Mouse (Mus musculus) CD4-positive, CD25-positive, alpha-beta regulatory T cell (primary cell): ENCODE data around the gene Slc35g3. TPM values are rescaled to one million over a fixed set of nuclear protein-coding genes. Genes with fewer than 3 reads are reported as not detected.

Source experiments
- polyA plus RNA-seq: library from polyadenylated mRNA; unstranded; fragments of 100-300 nt; shearing (Covaris generic); gene quantifications from one replicate; pipeline ENCODE4 v1.2.1, GENCODE M21; 2017

Slc35g3 gene
- 0.12 TPM for polyA plus RNA-seq

DNA sequence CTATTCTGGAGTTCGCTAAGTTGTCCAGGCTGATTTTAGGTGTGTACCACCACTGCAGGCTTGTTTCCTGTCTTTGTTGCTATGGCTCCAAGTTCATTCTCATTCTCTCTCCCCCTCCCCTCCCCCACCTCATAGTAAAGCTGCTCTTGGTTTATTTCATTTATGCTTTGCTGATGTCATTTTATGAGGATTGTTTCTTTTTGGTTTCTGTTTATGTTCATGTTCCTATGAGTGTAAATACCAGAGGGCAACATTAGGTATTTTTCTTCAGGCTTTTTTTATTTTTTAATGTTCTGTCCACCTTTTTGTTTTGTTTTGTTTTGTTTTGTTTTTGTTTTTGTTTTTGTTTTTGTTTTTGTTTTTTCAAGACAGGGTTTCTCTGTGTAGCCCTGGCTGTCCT, at the start of gene Slc35g3:
Gene Slc35g3 (minus strand): TSS at position 101 of the 400 bp plus-strand sequence.

DNA sequence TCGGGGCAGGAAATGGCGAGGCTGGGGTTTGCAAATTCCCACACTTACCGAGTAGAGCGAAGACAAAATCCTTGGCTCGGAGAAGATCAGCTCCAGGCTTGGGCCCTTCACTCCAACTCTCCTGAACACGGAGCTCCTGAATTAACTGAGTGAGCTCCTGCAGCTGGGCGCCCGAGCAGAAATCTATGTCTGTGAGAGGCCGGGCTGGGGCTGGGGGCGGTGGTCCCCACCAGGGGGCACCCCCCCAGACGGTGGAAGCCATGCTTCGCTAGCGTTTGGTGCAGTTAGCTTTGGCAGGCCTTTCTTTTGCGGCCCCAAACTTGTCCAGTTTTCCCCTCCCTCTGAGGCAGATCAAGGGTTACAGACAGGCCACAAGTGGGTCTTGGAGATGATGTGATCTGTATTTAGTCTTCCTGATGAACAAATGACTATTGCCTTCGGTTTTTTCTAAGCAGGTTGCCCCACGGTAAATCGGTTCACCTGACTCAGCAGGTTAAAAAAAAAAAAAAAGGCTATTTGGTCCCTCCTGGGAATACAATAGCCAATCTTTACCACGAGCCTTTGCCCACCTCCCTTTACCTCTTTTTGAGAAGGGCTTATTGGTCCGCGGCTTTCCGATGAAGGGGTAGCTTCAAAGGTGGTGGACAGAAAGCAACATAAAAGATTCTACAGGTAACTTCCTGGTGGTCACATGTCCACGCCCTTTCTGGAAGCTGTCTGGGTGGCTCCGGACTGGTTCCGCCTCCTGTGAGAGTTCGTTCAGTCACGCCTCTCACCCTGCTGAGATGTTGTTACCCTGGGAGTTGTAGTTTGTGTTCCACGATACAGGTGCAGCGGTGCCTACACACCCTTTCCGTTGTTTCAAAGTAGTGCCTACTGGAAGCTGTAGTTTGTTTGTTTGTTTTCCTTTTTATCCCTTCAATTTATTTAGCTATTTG, 43.5 kb upstream of the Slc35g3 start, which contains the start of gene Tmem102:
Gene Tmem102 (minus strand): TSS at position 653 of the 938 bp plus-strand sequence.

DNA sequence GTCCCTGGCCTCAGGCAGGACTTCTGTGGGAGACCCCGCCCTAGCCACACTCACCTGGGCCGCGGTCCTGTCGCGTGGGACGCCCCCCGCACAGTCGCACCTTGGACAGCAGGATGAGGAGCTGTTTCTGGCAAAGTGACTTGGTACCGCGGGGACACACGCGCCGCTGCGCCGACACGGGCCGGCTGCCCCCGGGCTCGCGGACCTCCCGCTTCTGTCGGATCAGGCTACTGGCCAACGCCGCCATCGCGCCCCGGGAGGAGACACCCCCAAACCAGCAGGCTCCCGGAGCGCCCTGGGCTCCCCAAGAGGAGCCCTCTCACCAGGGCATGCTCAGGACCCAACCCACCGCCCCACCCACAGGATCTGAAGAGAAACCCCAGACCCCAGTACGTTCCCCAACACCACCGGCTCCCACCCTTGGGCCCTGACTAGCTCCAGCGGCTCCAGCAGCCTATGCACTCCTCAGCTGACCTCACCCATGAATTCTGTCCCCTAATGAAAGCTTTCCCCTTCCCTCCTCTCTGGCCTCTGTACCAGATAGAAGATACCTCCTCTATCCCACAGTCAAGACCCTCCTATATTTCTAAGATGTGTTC, 39.7 kb upstream of the Slc35g3 start, which contains the start of gene Fgf11:
Gene Fgf11 (minus strand): TSS at position 479 of the 599 bp plus-strand sequence.

DNA sequence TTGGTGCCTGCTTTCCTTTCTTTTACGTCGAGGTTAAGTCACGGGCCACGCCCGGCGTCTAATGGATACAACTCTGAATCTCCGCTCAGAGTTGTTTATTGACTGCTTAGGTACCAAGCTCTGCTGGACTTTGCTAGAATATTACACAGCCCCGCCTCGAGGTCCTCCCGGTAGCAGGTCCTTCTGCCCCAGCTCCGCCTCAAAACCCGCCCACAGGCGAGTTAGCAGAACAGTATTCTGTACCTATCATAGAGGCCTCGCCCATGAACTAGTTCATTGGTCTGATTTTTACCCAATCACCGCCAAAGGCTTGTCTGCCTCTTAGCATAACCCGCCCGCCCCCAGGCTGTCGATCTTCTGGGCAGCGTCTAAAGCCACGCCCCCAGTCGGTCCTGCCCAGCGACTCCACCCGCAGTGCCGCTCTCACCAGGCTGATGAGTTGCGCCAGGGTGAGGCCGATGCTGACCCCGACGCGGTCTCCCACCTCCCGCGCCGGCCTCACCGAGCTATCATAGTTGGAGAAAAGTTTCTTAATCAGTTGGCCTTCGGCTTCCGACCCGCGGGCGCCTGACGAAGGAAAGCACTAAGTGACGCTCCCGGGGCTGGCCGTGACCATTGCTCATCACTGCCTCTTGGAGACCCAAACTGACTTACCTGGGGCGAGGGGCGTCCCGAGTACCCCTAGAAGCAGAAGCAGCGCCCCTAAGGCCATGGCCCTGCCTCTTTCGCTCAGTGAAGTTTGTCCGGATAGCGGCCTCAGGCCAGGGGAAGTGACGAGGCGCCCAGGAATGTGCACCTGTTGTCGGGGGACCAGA, 33.6 kb upstream of the Slc35g3 start, which contains the start of gene Chrnb1:
Gene Chrnb1 (minus strand): TSS at position 776 of the 815 bp plus-strand sequence.

DNA sequence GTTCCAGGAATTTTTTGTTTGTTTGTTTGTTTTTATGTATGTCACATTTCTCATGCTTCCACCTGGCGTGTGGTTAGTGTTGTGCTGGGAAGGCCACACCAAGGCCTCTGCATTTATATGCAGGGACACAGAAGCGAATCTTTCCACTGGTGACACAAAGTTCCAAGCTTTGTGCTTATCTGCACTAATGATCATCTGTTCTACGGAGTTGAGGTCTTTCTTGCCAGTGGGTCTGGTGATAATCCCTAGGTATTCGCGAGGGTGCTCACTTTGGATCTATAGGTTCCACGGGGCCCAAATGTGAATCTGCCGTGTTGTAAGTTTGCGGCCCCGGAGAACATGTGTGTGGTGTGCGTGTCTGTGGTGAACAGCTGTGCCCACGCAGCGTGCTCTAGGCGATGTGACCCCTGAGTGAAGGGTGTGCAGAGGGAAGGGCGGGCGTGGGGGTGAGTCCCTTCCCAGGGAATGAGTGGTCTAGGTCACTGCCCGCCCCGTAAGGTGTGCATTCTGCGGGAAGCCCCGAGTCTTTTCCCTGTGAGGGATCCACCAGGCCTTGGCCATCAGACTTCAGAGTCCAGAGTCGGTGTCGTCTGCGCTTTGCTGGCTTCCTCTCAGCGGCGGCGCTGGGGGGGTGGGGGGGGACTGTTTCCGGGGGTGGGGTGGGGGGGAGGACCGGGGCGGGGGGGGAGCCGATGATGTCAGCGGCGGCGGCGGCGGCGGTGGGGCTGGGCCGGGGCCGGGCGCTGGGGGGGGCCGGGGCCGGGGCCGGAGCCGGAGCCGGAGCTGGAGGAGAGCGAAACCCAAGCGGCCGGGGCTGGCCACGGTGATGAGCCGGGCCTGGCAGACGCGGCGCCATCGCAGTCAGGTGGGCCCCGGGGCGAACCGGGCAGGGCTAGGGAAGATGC, 3.7 kb upstream of the Slc35g3 start, which contains the start of gene Zbtb4:
Gene Zbtb4 (plus strand): TSS at position 692 of the 905 bp plus-strand sequence.

DNA sequence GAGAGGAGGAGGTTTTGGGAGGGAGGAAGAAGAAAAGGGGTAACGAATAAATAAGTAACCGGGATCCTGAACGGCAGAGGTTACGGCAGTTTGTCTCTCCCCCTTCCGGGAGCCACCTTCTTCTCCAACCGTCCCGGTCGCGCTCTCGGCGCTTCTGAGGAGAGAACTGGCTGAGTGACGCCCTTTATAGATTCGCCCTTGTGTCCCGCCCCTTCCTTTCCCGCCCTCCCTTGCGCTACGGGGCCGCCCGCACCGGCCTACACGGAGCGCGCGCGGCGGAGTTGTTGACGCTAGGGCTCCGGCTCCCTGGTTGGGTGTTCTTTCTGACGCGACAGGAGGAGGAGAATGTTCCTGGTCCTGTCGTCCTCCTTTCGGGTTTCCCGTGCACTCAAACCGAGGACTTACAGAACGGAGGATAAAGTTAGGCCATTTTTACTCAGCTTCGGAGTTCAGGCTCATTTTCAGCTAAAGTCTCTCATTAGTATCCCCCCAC, 3.2 kb downstream of the Slc35g3 start, which contains the start of gene Polr2a:
Gene Polr2a (minus strand): TSS at position 160 of the 493 bp plus-strand sequence.

Other genes starting within 250 kb of the Slc35g3 start
- gene Dnah2, start 212.9 kb downstream of the Slc35g3 start, polyA plus RNA-seq = 0.01 TPM
- 0.47 TPM for gene Efnb3, start 201.8 kb downstream of the Slc35g3 start, polyA plus RNA-seq
- gene Wrap53, start 181.7 kb downstream of the Slc35g3 start, polyA plus RNA-seq = 25.6 TPM
- 239 TPM for gene Trp53, start 181.6 kb downstream of the Slc35g3 start, polyA plus RNA-seq
- gene Atp1b2, start 156.0 kb downstream of the Slc35g3 start, polyA plus RNA-seq = not detected
- not detected for gene Shbg, start 144.1 kb downstream of the Slc35g3 start, polyA plus RNA-seq
- not detected for gene Sat2, start 139.9 kb downstream of the Slc35g3 start, polyA plus RNA-seq
- gene Fxr2, start 129.0 kb downstream of the Slc35g3 start, polyA plus RNA-seq = 63.2 TPM
- gene Sox15, start 106.7 kb downstream of the Slc35g3 start, polyA plus RNA-seq = not detected
- 66.0 TPM for gene Mpdu1, start 99.3 kb downstream of the Slc35g3 start, polyA plus RNA-seq
- gene Cd68, start 95.8 kb downstream of the Slc35g3 start, polyA plus RNA-seq = 4.3 TPM
- gene Eif4a1, start 89.5 kb downstream of the Slc35g3 start, polyA plus RNA-seq = 654 TPM
- 43.8 TPM for gene Senp3, start 79.9 kb downstream of the Slc35g3 start, polyA plus RNA-seq
- gene Tnfsf13, start 76.2 kb downstream of the Slc35g3 start, polyA plus RNA-seq = not detected
- gene Tnfsf12, start 66.1 kb downstream of the Slc35g3 start, polyA plus RNA-seq = not detected
- gene Tnfsfm13, start 65.9 kb downstream of the Slc35g3 start, polyA plus RNA-seq = not detected
- gene Polr2a, start 3.3 kb downstream of the Slc35g3 start, polyA plus RNA-seq = 50.4 TPM
- 5.5 TPM for gene Zbtb4, start 3.9 kb upstream of the Slc35g3 start, polyA plus RNA-seq
- 3.7 TPM for gene Chrnb1, start 34.0 kb upstream of the Slc35g3 start, polyA plus RNA-seq
- gene Fgf11, start 39.9 kb upstream of the Slc35g3 start, polyA plus RNA-seq = not detected
- gene Tmem102, start 43.7 kb upstream of the Slc35g3 start, polyA plus RNA-seq = not detected
- not detected for gene Gm39566, start 53.3 kb upstream of the Slc35g3 start, polyA plus RNA-seq
- not detected for gene Spem2, start 56.5 kb upstream of the Slc35g3 start, polyA plus RNA-seq
- gene Spem1, start 60.2 kb upstream of the Slc35g3 start, polyA plus RNA-seq = not detected
- gene Nlgn2, start 75.8 kb upstream of the Slc35g3 start, polyA plus RNA-seq = 0.85 TPM
- gene Tmem256, start 76.5 kb upstream of the Slc35g3 start, polyA plus RNA-seq = 77.8 TPM
- gene Plscr3, start 84.4 kb upstream of the Slc35g3 start, polyA plus RNA-seq = 32.7 TPM
- not detected for gene Tnk1, start 96.8 kb upstream of the Slc35g3 start, polyA plus RNA-seq
- gene Tmem95, start 116.0 kb upstream of the Slc35g3 start, polyA plus RNA-seq = not detected
- 1.3 TPM for gene Kctd11, start 119.4 kb upstream of the Slc35g3 start, polyA plus RNA-seq
- gene Acap1, start 133.6 kb upstream of the Slc35g3 start, polyA plus RNA-seq = 552 TPM
- 4.4 TPM for gene 2810408A11Rik, start 139.0 kb upstream of the Slc35g3 start, polyA plus RNA-seq
- gene Neurl4, start 139.1 kb upstream of the Slc35g3 start, polyA plus RNA-seq = 7.7 TPM
- 203 TPM for gene Gps2, start 151.9 kb upstream of the Slc35g3 start, polyA plus RNA-seq
- 1,414 TPM for gene Eif5a, start 160.0 kb upstream of the Slc35g3 start, polyA plus RNA-seq
- gene Ybx2, start 173.8 kb upstream of the Slc35g3 start, polyA plus RNA-seq = not detected
- gene Slc2a4, start 186.2 kb upstream of the Slc35g3 start, polyA plus RNA-seq = not detected
- not detected for gene Cldn7, start 202.8 kb upstream of the Slc35g3 start, polyA plus RNA-seq
- 60.1 TPM for gene Ctdnep1, start 219.2 kb upstream of the Slc35g3 start, polyA plus RNA-seq
- gene Elp5, start 220.5 kb upstream of the Slc35g3 start, polyA plus RNA-seq = 67.1 TPM
- 380 TPM for gene Gabarap, start 229.2 kb upstream of the Slc35g3 start, polyA plus RNA-seq
- 88.2 TPM for gene Phf23, start 233.8 kb upstream of the Slc35g3 start, polyA plus RNA-seq
- gene Dvl2, start 238.6 kb upstream of the Slc35g3 start, polyA plus RNA-seq = 32.1 TPM